Mouse (Mus musculus): ENCODE results near the gene Snx18. TPM values are rescaled to one million over a fixed set of nuclear protein-coding genes. Genes with fewer than 3 reads are reported as not detected.

Snx18 gene
- total RNA-seq, 2 experiments from 2014 or later = 22.6 to 22.8 TPM

GRCm38 (mm10) chr13:113604321-113604720, 14.0 kb downstream of the Snx18 start:
- TF ChIP-seq CTCF (IDR thresholded peaks at IDR 0.05) = no peak
- no peak overlapping the region for H3K4me3 ChIP-seq
- peak overlapping the region; percentile 36; the same call in 1 of the 2 replicates for H3K27ac ChIP-seq
- DNase-seq (ENCODE audit: extremely low spot score in 1 of 2, low spot score in 2 of 2) = no peak
- intact Hi-C loops (cut with DNase I) = no loop called here

- intact Hi-C loops (cut with DNase I) = no loop called here
- TF ChIP-seq CTCF (IDR thresholded peaks at IDR 0.05) = no peak
- Histone ChIP-seq H3K4me3 (no peak overlapping the region), H3K27ac (0 out of 2 replicates have a peak overlapping the region, but pooled peaks have one; percentile 17)
- DNase-seq (ENCODE audit: extremely low spot score in 1 of 2, low spot score in 2 of 2) = no peak
Measured at GRCm38 (mm10) chr13:113602882-113603342, 15.5 kb downstream of the Snx18 start.

- H3K4me3 ChIP-seq = no peak overlapping the region
- no peak for TF ChIP-seq CTCF (IDR thresholded peaks at IDR 0.05)
- no peak overlapping the region for H3K27ac ChIP-seq
- DNase-seq (ENCODE audit: extremely low spot score in 1 of 2, low spot score in 2 of 2) = no peak
- intact Hi-C loops (cut with DNase I) = no loop called here
Measured at GRCm38 (mm10) chr13:113601831-113602604, 16.3 kb downstream of the Snx18 start.

GRCm38 (mm10) chr13:113600531-113601463, 17.6 kb downstream of the Snx18 start:
- no peak overlapping the region for H3K27ac ChIP-seq
- intact Hi-C loops (cut with DNase I) = no loop called here
- TF ChIP-seq CTCF (IDR thresholded peaks at IDR 0.05) = no peak
- no peak overlapping the region for H3K4me3 ChIP-seq
- no peak for DNase-seq (ENCODE audit: extremely low spot score in 1 of 2, low spot score in 2 of 2)

- Histone ChIP-seq H3K4me3 (no peak overlapping the region), H3K27ac (no peak overlapping the region)
- TF ChIP-seq CTCF (IDR thresholded peaks at IDR 0.05) = no peak
- intact Hi-C loops (cut with DNase I) = no loop called here
- DNase-seq (ENCODE audit: extremely low spot score in 1 of 2, low spot score in 2 of 2) = no peak
Measured at GRCm38 (mm10) chr13:113599701-113600530, 18.4 kb downstream of the Snx18 start.

DNA sequence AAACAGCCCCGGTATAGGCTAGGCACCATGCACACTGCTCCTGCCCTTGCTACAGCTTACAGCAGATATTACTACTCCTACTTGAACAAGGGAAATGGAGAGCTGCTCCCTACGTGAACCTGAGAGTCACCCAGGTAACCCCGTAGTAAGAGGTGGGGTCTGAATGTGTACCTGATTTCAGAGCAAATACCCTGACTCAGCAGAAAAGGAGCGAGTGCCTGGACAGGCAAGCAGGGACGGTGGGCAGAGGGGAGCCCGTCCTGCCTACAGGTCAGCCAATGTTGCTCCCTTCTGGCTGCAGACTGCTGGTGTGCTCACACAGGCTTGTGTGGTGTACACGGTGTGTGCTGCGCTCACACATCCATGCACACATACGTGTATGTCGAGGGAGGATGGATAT, 20.7 kb downstream of the Snx18 start:
- no peak overlapping the region for H3K4me3 ChIP-seq
- no peak for DNase-seq (ENCODE audit: extremely low spot score in 1 of 2, low spot score in 2 of 2)
- intact Hi-C loops (cut with DNase I) = no loop called here
- no peak overlapping the region for H3K27ac ChIP-seq
- TF ChIP-seq CTCF (IDR thresholded peaks at IDR 0.05) = no peak

DNA sequence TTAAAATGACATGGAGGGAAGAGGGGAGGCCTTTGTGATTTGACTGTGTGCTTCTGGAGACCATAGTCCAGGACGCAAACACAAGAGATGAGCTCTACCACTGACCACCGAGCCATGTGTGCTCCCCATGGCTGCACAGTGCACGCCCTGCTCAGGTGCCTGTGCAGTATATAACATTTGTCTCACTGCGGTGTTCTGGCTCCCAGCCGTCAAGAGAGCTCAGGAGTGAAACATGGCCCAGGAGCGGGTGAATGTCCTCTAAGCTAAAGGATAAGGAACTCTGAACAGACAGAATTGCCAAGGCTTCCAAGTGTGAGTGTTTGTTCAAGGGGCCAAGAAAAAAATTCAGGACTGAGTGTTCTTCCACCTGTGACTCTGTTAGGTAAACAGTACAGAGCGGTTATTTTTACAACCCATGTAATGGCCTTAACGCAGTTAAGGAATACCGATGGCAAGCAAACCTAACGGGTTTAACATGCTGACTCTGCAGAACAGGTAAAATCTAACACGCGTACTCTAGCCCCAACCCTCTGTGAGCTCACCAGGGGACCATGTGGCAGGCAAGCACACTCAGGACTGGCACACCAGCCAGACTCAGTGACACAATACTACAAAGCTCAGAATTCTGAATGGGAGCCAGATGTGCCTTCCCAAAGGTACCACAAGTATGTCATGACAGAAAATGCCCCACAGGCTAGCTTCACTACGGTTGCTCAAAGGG, 21.4 kb downstream of the Snx18 start:
- H3K27ac ChIP-seq = no peak overlapping the region
- no peak for DNase-seq (ENCODE audit: extremely low spot score in 1 of 2, low spot score in 2 of 2)
- TF ChIP-seq CTCF (IDR thresholded peaks at IDR 0.05) = no peak
- intact Hi-C loops (cut with DNase I) = no loop called here
- H3K4me3 ChIP-seq = no peak overlapping the region

GRCm38 (mm10) chr13:113595987-113596386, 22.4 kb downstream of the Snx18 start:
- no peak; the same call in 1 of the 2 replicates for TF ChIP-seq CTCF (IDR thresholded peaks at IDR 0.05)
- intact Hi-C loops (cut with DNase I) = no loop called here
- DNase-seq (ENCODE audit: extremely low spot score in 1 of 2, low spot score in 2 of 2) = no peak
- H3K4me3 ChIP-seq = no peak overlapping the region
- H3K27ac ChIP-seq = no peak overlapping the region

DNA sequence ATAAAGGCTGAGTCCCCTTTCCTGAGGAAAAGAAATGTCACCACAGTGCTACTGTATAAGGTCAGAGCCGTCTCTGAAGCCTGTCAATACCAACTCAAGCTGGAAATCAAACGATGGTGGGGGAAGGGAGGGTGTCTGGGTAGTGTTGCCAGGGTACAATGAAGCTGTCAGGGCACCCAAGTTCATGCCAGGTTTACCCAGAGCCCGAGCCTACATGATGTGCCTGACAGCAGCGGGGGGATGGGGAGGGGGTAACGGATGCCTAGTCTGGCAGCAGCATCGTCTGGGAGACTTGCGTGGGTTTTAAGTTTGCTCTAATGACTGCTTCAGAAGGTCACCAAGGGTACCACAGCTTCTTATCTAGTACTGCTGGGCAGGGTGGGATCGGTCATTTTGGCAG, 23.1 kb downstream of the Snx18 start:
- H3K27ac ChIP-seq = no peak overlapping the region
- no peak for TF ChIP-seq CTCF (IDR thresholded peaks at IDR 0.05)
- intact Hi-C loops (cut with DNase I) = no loop called here
- no peak overlapping the region for H3K4me3 ChIP-seq
- no peak for DNase-seq (ENCODE audit: extremely low spot score in 1 of 2, low spot score in 2 of 2)

DNA sequence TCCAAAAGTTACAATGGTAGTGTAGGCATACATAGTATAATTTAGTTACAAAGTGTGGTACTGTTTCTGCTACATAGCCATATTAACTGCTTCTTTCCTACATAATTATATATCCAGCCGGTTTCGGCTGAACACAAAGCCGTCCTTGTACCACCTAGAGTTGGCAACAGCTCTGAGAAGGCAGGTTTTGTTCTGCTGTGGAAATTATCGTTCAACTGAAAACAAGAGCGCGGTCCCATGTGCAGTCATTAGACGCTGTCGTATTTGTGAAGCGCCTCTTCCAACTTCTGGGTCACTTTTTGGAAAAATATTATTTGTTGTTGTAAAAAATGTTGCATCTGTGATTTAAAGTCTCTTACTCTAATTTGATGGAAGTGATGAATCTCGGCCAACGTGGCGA, 24.0 kb downstream of the Snx18 start:
- intact Hi-C loops (cut with DNase I) = no loop called here
- no peak overlapping the region for H3K27ac ChIP-seq
- no peak for TF ChIP-seq CTCF (IDR thresholded peaks at IDR 0.05)
- DNase-seq (ENCODE audit: extremely low spot score in 1 of 2, low spot score in 2 of 2) = no peak
- no peak overlapping the region for H3K4me3 ChIP-seq

- no peak for DNase-seq (ENCODE audit: extremely low spot score in 1 of 2, low spot score in 2 of 2)
- no peak overlapping the region for H3K4me3 ChIP-seq
- intact Hi-C loops (cut with DNase I) = no loop called here
- no peak overlapping the region for H3K27ac ChIP-seq
- no peak for TF ChIP-seq CTCF (IDR thresholded peaks at IDR 0.05)
Measured at GRCm38 (mm10) chr13:113593711-113594110, 24.7 kb downstream of the Snx18 start.
